Mouse (Mus musculus): ENCODE data around the gene Bmf. TPM values are rescaled to one million over a fixed set of nuclear protein-coding genes. Genes with fewer than 3 reads are reported as not detected.

Bmf gene
- total RNA-seq, 2 experiments from 2014 or later = 20.5 to 22.9 TPM

GRCm38 (mm10) chr2:118485415-118485814 lies 64.1 kb downstream of the Bmf start:
- DNase-seq (ENCODE audit: low spot score in 2 of 2) = no peak

GRCm38 (mm10) chr2:118484386-118484898 lies 65.0 kb downstream of the Bmf start:
- DNase-seq (ENCODE audit: low spot score in 2 of 2) = no peak

GRCm38 (mm10) chr2:118483032-118483431 lies 66.5 kb downstream of the Bmf start:
- DNase-seq (ENCODE audit: low spot score in 2 of 2) = no peak

- DNase-seq (ENCODE audit: low spot score in 2 of 2) = no peak
Observed at GRCm38 (mm10) chr2:118480886-118481285, 68.6 kb downstream of the Bmf start.

GRCm38 (mm10) chr2:118479550-118479909 lies 70.0 kb downstream of the Bmf start, which contains the start of gene Srp14:
TSS of gene Srp14 (minus strand) at chr2:118479711.
- peak; percentile 89 to 94 for DNase-seq (ENCODE audit: low spot score in 2 of 2)

GRCm38 (mm10) chr2:118478833-118479549 lies 70.5 kb downstream of the Bmf start:
- no peak for DNase-seq (ENCODE audit: low spot score in 2 of 2)

Other genes with a start within 250 kb of the Bmf start
- under 1 TPM; 0.54 to 0.70 TPM for gene Gpr176, start 176.3 kb downstream of the Bmf start, total RNA-seq (2021)
- gene Eif2ak4, start 161.1 kb downstream of the Bmf start, total RNA-seq (2021) = 10 to 100 TPM; 11.0 to 11.6 TPM
- gene Srp14, start 70.0 kb downstream of the Bmf start, total RNA-seq (2021) = 100 to 1,000 TPM; 144 to 148 TPM
- 10 to 100 TPM; 21.1 to 23.3 TPM for gene Bub1b, start 48.5 kb upstream of the Bmf start, total RNA-seq (2021)
- gene Pak6, start 113.6 kb upstream of the Bmf start, total RNA-seq (2021) = under 1 TPM; 0.29 to 0.52 TPM
- under 1 TPM in 1 of 2 experiments, not detected in 1; 0.08 TPM for gene Ankrd63, start 154.3 kb upstream of the Bmf start, total RNA-seq (2021)
- 1 to 10 TPM; 1.1 to 1.3 TPM for gene Plcb2, start 178.8 kb upstream of the Bmf start, total RNA-seq (2021)
- 10 to 100 TPM in 1 of 2 experiments, 1 to 10 TPM in 1; 9.5 to 11.5 TPM for gene Inafm2, start 196.1 kb upstream of the Bmf start, total RNA-seq (2021)
- gene Ccdc9b, start 213.0 kb upstream of the Bmf start, total RNA-seq (2021) = 10 to 100 TPM; 11.0 to 12.8 TPM
- not detected for gene Phgr1, start 223.1 kb upstream of the Bmf start, total RNA-seq (2021)
- under 1 TPM; 0.13 to 0.15 TPM for gene Disp2, start 230.0 kb upstream of the Bmf start, total RNA-seq (2021)